Comparison of ENCODE assay signal across 13 mouse cellular contexts in genomic region chr4:107831678-107832077, GRCm38 (mm10). TPM values are rescaled to one million over a fixed set of nuclear protein-coding genes. Genes with fewer than 3 reads are reported as not detected.
DNase-seq lines count a peak whose midpoint lies in the region; ATAC-seq lines count a peak whose summit lies in the region.
"Had no signal": no experiment of that assay in that cellular context is flagged by ENCODE, and none has a peak within 500 bp of the region (broad histone marks: within the 10 kb centered on the region; RNA-seq: fewer than 3 reads in every experiment).

No protein-coding gene starts in this region.

- H3K27ac ChIP-seq in embryonic facial prominence, embryonic 15.5 days (replicated peaks) = peak overlapping the region; percentile 51; the same call in 1 of the 2 replicates
- H3K27ac ChIP-seq in forebrain, embryonic 13.5 days = peak overlapping the region; percentile 95
- H3K27ac ChIP-seq in hindbrain, embryonic 16.5 days (ENCODE audit: low read depth, low read length) = peak overlapping the region; percentile 60
- H3K27ac ChIP-seq in neural tube, embryonic 12.5 days = peak overlapping the region; percentile 68
- H3K27ac ChIP-seq: heart, embryonic 13.5 days; limb, embryonic 15.5 days had no signal

- H3K9me3 ChIP-seq in embryonic facial prominence, embryonic 15.5 days (replicated peaks) = no peaks in the 10 kb centered on the region
- H3K9me3 ChIP-seq in forebrain, embryonic 13.5 days (replicated peaks) = no peaks in the 10 kb centered on the region
- no peaks in the 10 kb centered on the region for H3K9me3 ChIP-seq in hindbrain, embryonic 16.5 days (ENCODE audit: control insufficient read depth, low read length)
- no peaks in the 10 kb centered on the region for H3K9me3 ChIP-seq in neural tube, embryonic 12.5 days
- H3K9me3 ChIP-seq: heart, embryonic 13.5 days; limb, embryonic 15.5 days had no signal

- no peak for DNase-seq in lung, postnatal 36 days
- DNase-seq in thymus, postnatal 10 days (ENCODE audit: low spot score in 2 of 2) = no peak
- DNase-seq in B cell, adult 2 months = no peak
- DNase-seq: cerebellum, adult 11-12 months; gastrocnemius, postnatal 36 days; kidney, adult 8-10 months; lung, adult 18-20 months had no signal

- peaks cover 42% of the 10 kb centered on the region for H3K4me1 ChIP-seq in embryonic facial prominence, embryonic 15.5 days
- peaks cover 100% of the 10 kb centered on the region for H3K4me1 ChIP-seq in forebrain, embryonic 13.5 days
- peaks cover 91% of the 10 kb centered on the region for H3K4me1 ChIP-seq in hindbrain, embryonic 16.5 days (ENCODE audit: control insufficient read depth, insufficient read depth, low read depth, low read length)
- H3K4me1 ChIP-seq in neural tube, embryonic 12.5 days = peaks cover 100% of the 10 kb centered on the region

- H3K36me3 ChIP-seq in embryonic facial prominence, embryonic 15.5 days = no peaks in the 10 kb centered on the region
- peaks cover 14% of the 10 kb centered on the region; the same call in 1 of the 2 replicates for H3K36me3 ChIP-seq in forebrain, embryonic 13.5 days (ENCODE audit: poor library complexity, severe bottlenecking)
- H3K36me3 ChIP-seq in hindbrain, embryonic 16.5 days (ENCODE audit: control insufficient read depth, insufficient read depth, low read length) = no peaks in the 10 kb centered on the region
- H3K36me3 ChIP-seq in neural tube, embryonic 12.5 days = no peaks in the 10 kb centered on the region
- H3K36me3 ChIP-seq: heart, embryonic 13.5 days had no signal

- H3K27me3 ChIP-seq in embryonic facial prominence, embryonic 15.5 days = no peaks in the 10 kb centered on the region
- H3K27me3 ChIP-seq in forebrain, embryonic 13.5 days = no peaks in the 10 kb centered on the region
- no peaks in the 10 kb centered on the region for H3K27me3 ChIP-seq in hindbrain, embryonic 16.5 days (replicated peaks; ENCODE audit: control insufficient read depth, insufficient read depth, low read length)
- no peaks in the 10 kb centered on the region for H3K27me3 ChIP-seq in neural tube, embryonic 12.5 days (replicated peaks)
- H3K27me3 ChIP-seq: limb, embryonic 15.5 days had no signal

- no peak overlapping the region for H3K4me3 ChIP-seq in embryonic facial prominence, embryonic 15.5 days (replicated peaks)
- no peak overlapping the region for H3K4me3 ChIP-seq in forebrain, embryonic 13.5 days
- no peak overlapping the region for H3K4me3 ChIP-seq in hindbrain, embryonic 16.5 days (ENCODE audit: low read length)
- H3K4me3 ChIP-seq in neural tube, embryonic 12.5 days = no peak overlapping the region
- H3K4me3 ChIP-seq: heart, embryonic 13.5 days; limb, embryonic 15.5 days had no signal

- no peak for ATAC-seq in embryonic facial prominence, embryonic 15.5 days (ENCODE audit: insufficient number of reproducible peaks, low FRiP score, low TSS enrichment, low read depth)
- ATAC-seq in forebrain, embryonic 13.5 days = no peak
- ATAC-seq in hindbrain, embryonic 16.5 days = no peak
- no peak for ATAC-seq in neural tube, embryonic 12.5 days (ENCODE audit: low FRiP score, low read depth)

- WGBS in embryonic facial prominence, embryonic 15.5 days = 85% methylated on average over 6 of the region's 6 CpGs
- WGBS in forebrain, embryonic 13.5 days = 88% methylated on average over 6 of the region's 6 CpGs
- 79% methylated on average over 6 of the region's 6 CpGs for WGBS in hindbrain, embryonic 16.5 days
- WGBS in neural tube, embryonic 12.5 days = 86% methylated on average over 6 of the region's 6 CpGs

- no peak overlapping the region for H3K4me2 ChIP-seq in embryonic facial prominence, embryonic 15.5 days (replicated peaks)
- H3K4me2 ChIP-seq in forebrain, embryonic 13.5 days = no peak overlapping the region
- H3K4me2 ChIP-seq in hindbrain, embryonic 16.5 days (ENCODE audit: low read length) = no peak overlapping the region
- no peak overlapping the region for H3K4me2 ChIP-seq in neural tube, embryonic 12.5 days (replicated peaks)
- H3K4me2 ChIP-seq: heart, embryonic 13.5 days; limb, embryonic 15.5 days had no signal

- no peak overlapping the region for H3K9ac ChIP-seq in embryonic facial prominence, embryonic 15.5 days
- H3K9ac ChIP-seq in forebrain, embryonic 13.5 days = peak overlapping the region; percentile 58; the same call in 1 of the 2 replicates
- H3K9ac ChIP-seq in hindbrain, embryonic 16.5 days (ENCODE audit: low read depth, low read length) = no peak overlapping the region
- H3K9ac ChIP-seq in neural tube, embryonic 12.5 days = 0 out of 2 replicates have a peak overlapping the region, but pooled peaks have one; percentile 26
- H3K9ac ChIP-seq: heart, embryonic 13.5 days; limb, embryonic 15.5 days had no signal

RNA-seq across cellular contexts. Expression of gene Lrp8, which starts 29.6 kb away (rescaled TPM):
- polyA plus RNA-seq in embryonic facial prominence, embryonic 15.5 days (2015; fragmentation: Nextera tagmentation; extraction: Ambion mirVana) = 3.5 and 3.9 TPM in 2 replicates
- 37.2 and 42.6 TPM in 2 replicates for polyA plus RNA-seq in forebrain, embryonic 13.5 days (2015; fragmentation: Nextera tagmentation; extraction: Ambion mirVana)
- polyA plus RNA-seq in hindbrain, embryonic 16.5 days (2015; fragmentation: Nextera tagmentation; extraction: Ambion mirVana) = 23.8 and 34.7 TPM in 2 replicates
- polyA plus RNA-seq in neural tube, embryonic 12.5 days (2016; fragmentation: Nextera tagmentation; extraction: Ambion mirVana) = 47.6 and 53.9 TPM in 2 replicates

RNA-seq across cellular contexts. Expression of gene Magoh, which starts 47.9 kb away (rescaled TPM):
- 160 and 167 TPM in 2 replicates for polyA plus RNA-seq in embryonic facial prominence, embryonic 15.5 days (2015; fragmentation: Nextera tagmentation; extraction: Ambion mirVana)
- polyA plus RNA-seq in forebrain, embryonic 13.5 days (2015; fragmentation: Nextera tagmentation; extraction: Ambion mirVana) = 196 and 224 TPM in 2 replicates
- 87.7 and 88.8 TPM in 2 replicates for polyA plus RNA-seq in hindbrain, embryonic 16.5 days (2015; fragmentation: Nextera tagmentation; extraction: Ambion mirVana)
- polyA plus RNA-seq in neural tube, embryonic 12.5 days (2016; fragmentation: Nextera tagmentation; extraction: Ambion mirVana) = 169 and 182 TPM in 2 replicates

RNA-seq across cellular contexts. Expression of gene 0610037L13Rik, which starts 57.9 kb away (rescaled TPM):
- polyA plus RNA-seq in embryonic facial prominence, embryonic 15.5 days (2015; fragmentation: Nextera tagmentation; extraction: Ambion mirVana) = 145 and 154 TPM in 2 replicates
- polyA plus RNA-seq in forebrain, embryonic 13.5 days (2015; fragmentation: Nextera tagmentation; extraction: Ambion mirVana) = 116 and 118 TPM in 2 replicates
- 95.5 and 98.6 TPM in 2 replicates for polyA plus RNA-seq in hindbrain, embryonic 16.5 days (2015; fragmentation: Nextera tagmentation; extraction: Ambion mirVana)
- 105 and 117 TPM in 2 replicates for polyA plus RNA-seq in neural tube, embryonic 12.5 days (2016; fragmentation: Nextera tagmentation; extraction: Ambion mirVana)

Comparison
In these comparisons a context has a peak if more than half of its experiments do, and no peak if none do; other contexts are left out.
1. H3K9ac ChIP-seq: peak in forebrain, embryonic 13.5 days (single experiment) and neural tube, embryonic 12.5 days (single experiment); none in embryonic facial prominence, embryonic 15.5 days (single experiment) and hindbrain, embryonic 16.5 days (single experiment).
2. Peak in every context shown above with its lines, with median percentiles within 50 percentile points of each other: H3K27ac ChIP-seq.